Mouse (Mus musculus) CD4-positive, CD25-positive, alpha-beta regulatory T cell, adult 4 months (primary cell): ENCODE data around the gene Psma6. TPM values are rescaled to one million over a fixed set of nuclear protein-coding genes. Genes with fewer than 3 reads are reported as not detected.
"Not testable (repeated sequence)": the region's sequence is repeated elsewhere in the genome, so short reads cannot be mapped to it uniquely, and the experiment has no call there.

Experiments
- ATAC-seq: one replicate; pipeline ENCODE4 v1.8.0; 2017
- polyA plus RNA-seq, 2 experiments: library from polyadenylated mRNA; unstranded; fragments of 100-300 nt; shearing (Covaris generic); gene quantifications; one replicate each; pipeline ENCODE4 v1.2.1; 2017

The Psma6 gene
- polyA plus RNA-seq = 100 to 1,000 TPM; 249 to 250 TPM

- ATAC-seq = no peak
These were observed at the start of gene Psma6 for GRCm38 (mm10) chr12:55384023-55384749. Psma6 (plus strand) TSS chr12:55384222.

- not testable (repeated sequence) for ATAC-seq
These were observed 45.5 kb upstream of the Psma6 start for GRCm38 (mm10) chr12:55338490-55338889.

GRCm38 (mm10) chr12:55343045-55343444 lies 41.0 kb upstream of the Psma6 start:
- not testable (repeated sequence) for ATAC-seq

- ATAC-seq = no peak
These were observed 40.0 kb upstream of the Psma6 start for GRCm38 (mm10) chr12:55343998-55344397.

GRCm38 (mm10) chr12:55344583-55344982 lies 39.4 kb upstream of the Psma6 start:
- no peak for ATAC-seq

GRCm38 (mm10) chr12:55353423-55353822 lies 30.6 kb upstream of the Psma6 start:
- no peak for ATAC-seq

GRCm38 (mm10) chr12:55354904-55355303 lies 29.1 kb upstream of the Psma6 start:
- peak; percentile 86 for ATAC-seq

- no peak for ATAC-seq
These were observed 26.7 kb upstream of the Psma6 start for GRCm38 (mm10) chr12:55357303-55357702.

- no peak for ATAC-seq
These were observed 23.1 kb upstream of the Psma6 start for GRCm38 (mm10) chr12:55360929-55361328.

- ATAC-seq = no peak
These were observed 18.9 kb upstream of the Psma6 start for GRCm38 (mm10) chr12:55365083-55365482.

GRCm38 (mm10) chr12:55372424-55373055 lies 11.5 kb upstream of the Psma6 start:
- peak; percentile 75 for ATAC-seq

- no peak for ATAC-seq
These were observed 6.9 kb upstream of the Psma6 start for GRCm38 (mm10) chr12:55376956-55377609.

- no peak for ATAC-seq
These were observed 6.4 kb upstream of the Psma6 start for GRCm38 (mm10) chr12:55377610-55377980.

- ATAC-seq = no peak
These were observed 804 bp downstream of the Psma6 start for GRCm38 (mm10) chr12:55384826-55385225.

- ATAC-seq = no peak
These were observed 1.9 kb downstream of the Psma6 start for GRCm38 (mm10) chr12:55385931-55386330.

- ATAC-seq = peak; percentile 21
These were observed 2.4 kb downstream of the Psma6 start for GRCm38 (mm10) chr12:55386456-55386855.

GRCm38 (mm10) chr12:55387083-55387787 lies 3.2 kb downstream of the Psma6 start:
- ATAC-seq = no peak

GRCm38 (mm10) chr12:55387788-55388465 lies 3.9 kb downstream of the Psma6 start:
- peak; percentile 46 for ATAC-seq

- ATAC-seq = peak; percentile 45
These were observed 4.5 kb downstream of the Psma6 start for GRCm38 (mm10) chr12:55388478-55388877.

- ATAC-seq = peak; percentile 52
These were observed 5.4 kb downstream of the Psma6 start for GRCm38 (mm10) chr12:55389132-55390081.

- no peak for ATAC-seq
These were observed 8.1 kb downstream of the Psma6 start for GRCm38 (mm10) chr12:55392120-55392519.
